Mouse (Mus musculus) lung, embryonic 14.5 days (tissue): ENCODE measurements around the gene Ccdc22. TPM values are rescaled to one million over a fixed set of nuclear protein-coding genes. Genes with fewer than 3 reads are reported as not detected.
A peak's percentile ranks its signal among the peaks of the same experiment; 100 is the strongest.

Source experiments
- ATAC-seq: fragments of 200-750 bp; cut with Nextera tagmentation; 2 replicates; pipeline ENCODE4 v1.8.0; 2017; ENCODE audit warnings: mild to moderate bottlenecking, moderate TSS enrichment, moderate library complexity; ENCODE audit not compliant: insufficient read depth
- DNase-seq: peaks from one replicate; pipeline ENCODE4 v3.0.0-alpha.2; 2015
- H3K27ac ChIP-seq: fragments of 300-500 bp; sonication (generic); 2 replicates; pipeline ENCODE4 v1.5.1; 2014; ENCODE audit warnings: low read depth, mild to moderate bottlenecking, moderate library complexity
- H3K27me3 ChIP-seq: fragments of 300-500 bp; sonication (generic); 2 replicates; pipeline ENCODE4 v1.6.1; 2014; ENCODE audit warnings: low read length, control low read depth; ENCODE audit not compliant: insufficient read depth
- H3K36me3 ChIP-seq: fragments of 300-500 bp; sonication (generic); 2 replicates; pipeline ENCODE4 v1.6.1; 2014; ENCODE audit warnings: control low read depth; ENCODE audit not compliant: insufficient read depth
- H3K4me1 ChIP-seq: fragments of 300-500 bp; sonication (generic); 2 replicates; pipeline ENCODE4 v1.6.1; 2014; ENCODE audit warnings: antibody characterized with exemption, control low read depth; ENCODE audit not compliant: insufficient read depth
- H3K4me2 ChIP-seq: fragments of 300-500 bp; sonication (generic); 2 replicates; pipeline ENCODE4 v1.6.1; 2014; ENCODE audit warnings: mild to moderate bottlenecking
- H3K4me3 ChIP-seq: fragments of 300-500 bp; sonication (generic); 2 replicates; pipeline ENCODE4 v1.5.1; 2014; ENCODE audit warnings: low read depth, low read length
- H3K9ac ChIP-seq: fragments of 300-500 bp; sonication (generic); 2 replicates; pipeline ENCODE4 v1.6.1; 2014
- H3K9me3 ChIP-seq: fragments of 300-500 bp; sonication (generic); 2 replicates; pipeline ENCODE4 v1.6.1; 2016; ENCODE audit warnings: low read depth, low read length, control low read depth
- CTCF ChIP-seq: IDR thresholded peaks from 2 replicates; pipeline ENCODE4 v1.5.1; 2016; ENCODE audit warnings: antibody characterized with exemption, low read depth
- WGBS: fragments of 180-500 bp; shearing (Covaris S2); extraction: QIAGEN DNeasy Blood & Tissue Kit; methylation state at CpG from one replicate; pipeline ENCODE4 v1.1.7; 2014; 5-methylcytosine and 5-hydroxymethylcytosine counted together
- polyA plus RNA-seq: library from polyadenylated mRNA; unstranded; fragments of >200 nt; fragmentation: Nextera tagmentation; extraction: Ambion mirVana; gene quantifications from 2 replicates; pipeline ENCODE4 v1.2.1, GENCODE M21; 2014

The Ccdc22 gene
- polyA plus RNA-seq, result 26.4 and 28.6 TPM in 2 replicates

DNA sequence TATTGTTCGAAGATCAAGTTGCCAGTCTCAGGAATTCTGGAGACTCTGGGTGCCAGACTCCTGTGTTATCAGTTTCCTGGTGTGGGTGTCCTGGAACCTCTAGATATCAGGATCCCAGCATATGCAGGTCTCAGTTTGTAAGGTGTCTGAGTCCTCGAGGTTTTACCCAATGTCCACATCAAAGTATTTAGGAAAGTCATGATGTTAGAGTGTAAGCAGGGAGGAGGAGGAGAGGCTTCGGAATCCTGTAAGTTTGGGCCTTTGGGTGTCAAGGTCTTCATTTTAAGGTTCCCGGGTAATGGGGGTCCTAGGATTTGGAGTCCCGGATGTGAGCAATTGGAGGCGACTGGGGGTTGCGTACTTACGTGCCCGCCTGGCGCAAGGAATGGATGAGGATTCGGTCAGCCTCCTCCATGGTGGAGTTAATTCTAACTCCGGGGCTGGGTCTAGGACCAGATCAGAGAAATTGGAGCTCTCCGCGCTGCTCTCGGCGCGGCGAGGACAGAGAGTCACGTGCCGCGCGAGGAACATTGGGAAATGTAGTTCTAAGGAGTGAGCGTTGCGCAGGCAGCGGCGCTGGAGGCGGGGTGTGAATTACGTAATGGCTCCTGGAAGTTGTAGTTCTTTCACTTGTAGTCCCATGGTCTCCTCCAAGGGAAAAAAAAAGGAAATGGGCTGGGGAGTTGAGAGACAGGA lies at the start of gene Ccdc22:
Gene Ccdc22 (minus strand): TSS at position 639 of the 696 bp plus-strand sequence.
- peak; percentile 98 for ATAC-seq
- 0 out of 2 replicates have a peak within 1 kb of the TSS, but pooled peaks have one; percentile 30 for H3K27ac ChIP-seq
- DNase-seq, result peak; percentile 95

DNA sequence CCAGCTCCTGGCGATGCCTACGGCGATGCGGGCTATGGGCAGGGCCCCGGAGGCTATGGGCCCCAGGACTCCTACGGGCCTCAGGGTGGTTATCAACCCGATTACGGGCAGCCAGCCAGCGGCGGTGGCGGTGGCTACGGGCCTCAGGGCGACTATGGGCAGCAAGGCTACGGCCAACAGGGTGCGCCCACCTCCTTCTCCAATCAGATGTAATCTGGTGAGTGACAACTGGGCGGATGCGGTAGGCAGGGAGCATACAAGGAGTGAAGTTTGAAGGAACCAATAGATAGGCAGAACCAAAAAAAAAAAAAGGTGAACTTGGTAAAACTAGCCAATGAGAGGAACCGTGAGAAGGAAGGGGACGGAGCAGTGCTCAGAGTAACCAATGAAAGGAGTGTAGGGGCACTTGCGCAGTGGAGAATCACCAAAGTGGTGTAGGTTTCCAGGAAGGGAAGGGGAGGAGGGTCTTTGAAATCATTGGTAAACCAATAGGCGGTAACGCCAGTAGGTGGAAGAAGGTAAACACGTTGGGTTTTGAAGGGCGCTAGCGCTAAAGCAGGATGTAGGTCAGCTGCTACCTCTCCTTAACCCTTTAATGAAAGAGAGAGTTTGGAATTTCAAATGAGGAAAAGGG lies 43.5 kb upstream of the Ccdc22 start:
- no peaks in the 10 kb centered on the region for H3K27me3 ChIP-seq
- peak overlapping the region; percentile 44 for H3K4me3 ChIP-seq
- no peaks in the 10 kb centered on the region for H3K9me3 ChIP-seq
- DNase-seq (peak; percentile 89), ATAC-seq (peak; percentile 98)
- peak overlapping the region; percentile 67 for H3K9ac ChIP-seq
- H3K4me1 ChIP-seq, result no peaks in the 10 kb centered on the region
- H3K27ac ChIP-seq, result peak overlapping the region; percentile 65
- TF ChIP-seq CTCF, result no peak; the same call in 1 of the 2 replicates
- H3K36me3 ChIP-seq, result no peaks in the 10 kb centered on the region
- H3K4me2 ChIP-seq, result peak overlapping the region; percentile 65
- 12% methylated on average over 25 of the region's 25 CpGs for WGBS

More for the DNA sequence above, at the start of gene Ccdc22:
- Histone ChIP-seq H3K4me1 (no peaks in the 10 kb centered on the region), H3K9ac (peak within 1 kb of the TSS; percentile 54), H3K4me3 (peak within 1 kb of the TSS; percentile 45), H3K36me3 (no peaks in the 10 kb centered on the region), H3K27me3 (no peaks in the 10 kb centered on the region), H3K9me3 (no peaks in the 10 kb centered on the region), H3K4me2 (peak within 1 kb of the TSS; percentile 62)
- no peak for TF ChIP-seq CTCF
- 17% methylated on average over 28 of the region's 28 CpGs for WGBS

DNA sequence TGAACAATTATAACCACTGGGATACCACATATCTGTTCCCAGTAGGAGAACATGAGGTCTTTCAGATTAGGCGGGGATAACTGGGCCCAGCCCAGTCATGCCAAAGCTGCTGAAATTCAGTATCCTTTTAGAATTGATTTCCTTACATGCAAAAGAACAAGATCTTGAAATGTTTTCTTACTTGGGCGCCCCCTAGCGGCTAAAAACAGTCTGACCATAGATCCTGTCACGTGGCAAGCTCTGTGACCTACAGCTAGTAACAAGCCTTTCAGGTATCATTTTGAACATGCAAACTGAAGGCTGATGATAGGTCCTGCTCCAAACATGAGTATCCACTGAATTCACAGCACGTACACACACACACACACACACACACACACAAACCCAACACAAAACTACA lies 40.0 kb upstream of the Ccdc22 start:
- peak; percentile 90 for DNase-seq
- no peaks in the 10 kb centered on the region for H3K4me1 ChIP-seq
- no peak overlapping the region for H3K4me3 ChIP-seq
- no peaks in the 10 kb centered on the region for H3K27me3 ChIP-seq
- WGBS, result 11% methylated on average over 5 of the region's 5 CpGs
- no peak overlapping the region for H3K9ac ChIP-seq
- no peaks in the 10 kb centered on the region for H3K9me3 ChIP-seq
- no peak overlapping the region for H3K4me2 ChIP-seq
- H3K27ac ChIP-seq, result no peak overlapping the region
- TF ChIP-seq CTCF, result peak; percentile 73
- no peaks in the 10 kb centered on the region for H3K36me3 ChIP-seq
- ATAC-seq, result no peak

GRCm38 (mm10) chrX:7640785-7641184 lies 35.5 kb upstream of the Ccdc22 start:
- no peak overlapping the region for H3K9ac ChIP-seq
- ATAC-seq (no peak), DNase-seq (no peak)
- no peaks in the 10 kb centered on the region for H3K9me3 ChIP-seq
- no peaks in the 10 kb centered on the region for H3K4me1 ChIP-seq
- H3K36me3 ChIP-seq, result no peaks in the 10 kb centered on the region
- TF ChIP-seq CTCF, result no peak
- WGBS, result 22% methylated on average over 12 of the region's 12 CpGs
- H3K27me3 ChIP-seq, result no peaks in the 10 kb centered on the region
- no peak overlapping the region for H3K4me3 ChIP-seq
- no peak overlapping the region for H3K27ac ChIP-seq
- no peak overlapping the region for H3K4me2 ChIP-seq

DNA sequence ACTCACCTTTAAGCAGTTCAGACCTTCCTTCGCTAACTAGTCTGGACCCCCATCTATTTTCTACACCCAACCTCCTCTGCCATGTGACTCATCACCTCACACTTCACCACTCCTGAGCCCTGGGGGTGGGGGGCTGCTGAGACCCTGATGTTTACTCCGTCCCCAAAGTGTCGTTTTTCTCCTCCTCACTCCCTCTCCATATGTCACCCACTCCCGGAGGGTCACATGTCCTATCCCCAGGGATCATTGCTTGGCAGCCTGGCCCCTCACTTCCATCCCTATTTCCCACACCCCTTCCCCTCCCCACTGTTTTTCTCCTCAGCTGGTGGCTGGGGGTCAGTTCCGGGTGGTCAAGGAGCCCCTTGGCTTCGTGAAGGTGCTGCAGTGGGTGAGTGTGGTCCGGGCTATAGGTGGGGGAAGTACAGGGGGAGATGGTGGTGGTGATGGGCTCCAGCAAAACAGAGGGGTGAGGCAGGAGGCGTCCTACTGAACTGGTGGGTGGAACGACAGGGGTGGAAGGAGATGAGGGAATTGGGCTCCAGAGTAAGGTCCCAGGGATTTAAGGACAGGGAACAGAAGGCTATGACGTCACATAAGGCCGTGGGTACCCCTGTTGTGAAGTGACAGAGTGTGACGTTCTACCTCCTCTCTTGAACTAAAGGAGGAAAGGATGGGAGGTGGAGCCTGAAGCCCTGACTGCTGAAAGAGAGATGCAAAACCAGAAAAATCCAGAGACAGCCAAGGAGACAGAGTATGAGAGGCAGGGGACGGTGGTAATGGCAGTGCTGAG lies 34.4 kb upstream of the Ccdc22 start:
- H3K36me3 ChIP-seq, result no peaks in the 10 kb centered on the region
- no peaks in the 10 kb centered on the region for H3K27me3 ChIP-seq
- H3K4me2 ChIP-seq, result no peak overlapping the region; the same call in 1 of the 2 replicates
- TF ChIP-seq CTCF, result no peak
- H3K9ac ChIP-seq, result no peak overlapping the region
- H3K4me3 ChIP-seq, result no peak overlapping the region
- no peaks in the 10 kb centered on the region for H3K9me3 ChIP-seq
- H3K27ac ChIP-seq, result no peak overlapping the region
- H3K4me1 ChIP-seq, result no peaks in the 10 kb centered on the region
- ATAC-seq, result no peak
- 20% methylated on average over 13 of the region's 13 CpGs for WGBS
- no peak for DNase-seq

DNA sequence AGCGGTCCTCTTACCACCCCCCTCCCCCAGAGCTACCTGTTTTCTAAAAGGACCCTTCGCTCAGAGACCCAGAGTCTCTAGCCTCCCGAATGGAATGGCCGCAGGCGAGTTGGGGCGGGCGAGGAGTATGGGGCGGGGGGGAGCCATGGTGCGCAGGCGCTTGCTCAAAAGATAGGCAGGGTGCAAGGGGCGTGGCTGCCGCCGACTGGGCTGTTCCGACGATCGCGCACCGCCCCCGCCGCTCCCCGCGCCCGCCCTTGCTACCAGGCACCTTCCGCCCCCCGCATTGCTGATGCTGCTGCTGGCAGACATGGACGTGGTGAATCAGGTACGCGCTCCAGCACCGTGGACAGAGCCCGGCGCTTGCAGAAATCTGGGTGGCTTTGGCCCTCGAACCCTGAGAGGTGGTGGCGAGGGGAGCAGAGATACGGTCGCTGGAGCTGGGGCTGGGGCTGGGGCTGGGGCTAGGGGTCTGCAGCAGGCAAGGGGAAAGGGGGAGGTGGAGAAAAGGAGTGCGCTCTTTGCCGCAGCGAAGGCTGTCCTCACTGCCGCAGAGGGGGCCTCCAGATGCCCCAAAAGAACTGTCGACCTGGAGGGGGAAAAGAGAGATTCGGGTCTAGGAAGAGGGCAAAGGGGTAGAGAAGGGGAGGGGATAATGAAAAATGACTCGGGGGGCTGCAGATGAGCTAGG lies 33.2 kb upstream of the Ccdc22 start, which contains the start of gene Syp:
Gene Syp (plus strand): TSS at position 71 of the 691 bp plus-strand sequence.
- no peak within 1 kb of the TSS for H3K9ac ChIP-seq

More for the DNA sequence above, 33.2 kb upstream of the Ccdc22 start, which contains the start of gene Syp:
- H3K27ac ChIP-seq, result no peak within 1 kb of the TSS
- H3K4me2 ChIP-seq, result peak within 1 kb of the TSS; percentile 52
- TF ChIP-seq CTCF, result no peak
- peak; percentile 78 for ATAC-seq
- H3K36me3 ChIP-seq, result no peaks in the 10 kb centered on the region
- H3K9me3 ChIP-seq, result no peaks in the 10 kb centered on the region
- 9% methylated on average over 38 of the region's 42 CpGs for WGBS
- DNase-seq, result peak; percentile 83
- H3K27me3 ChIP-seq, result no peaks in the 10 kb centered on the region
- peak within 1 kb of the TSS; percentile 27 for H3K4me3 ChIP-seq
- H3K4me1 ChIP-seq, result no peaks in the 10 kb centered on the region
